Mouse (Mus musculus): Measurements from ENCODE around the gene Dnttip1. TPM values are rescaled to one million over a fixed set of nuclear protein-coding genes. Genes with fewer than 3 reads are reported as not detected.

The Dnttip1 gene
- polyA plus RNA-seq, 2 experiments, result 26.0 to 36.7 TPM

DNA sequence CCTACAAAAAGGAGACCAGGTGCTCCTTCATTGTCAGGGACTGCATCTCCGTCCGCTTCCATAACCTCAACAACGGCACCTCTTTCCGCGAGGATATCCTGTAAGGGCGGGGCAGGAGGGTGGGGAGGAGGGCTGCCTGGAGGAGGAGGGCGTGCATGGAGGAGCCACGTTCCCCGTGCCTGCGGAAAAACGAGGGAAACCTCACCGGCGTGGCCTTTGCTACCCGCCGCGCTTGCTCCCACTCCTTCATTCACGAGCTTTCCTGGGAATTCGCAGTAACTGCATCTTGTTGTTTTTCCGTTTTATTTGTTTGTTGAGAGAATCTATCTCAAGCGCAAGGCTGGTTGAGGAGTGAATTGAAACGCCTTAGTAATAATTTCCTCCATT, 59.5 kb downstream of the Dnttip1 start:
- Histone ChIP-seq H3K27ac (peak overlapping the region; percentile 96), H3K4me2 (ENCODE audit: low read depth) (peak overlapping the region; percentile 77), H3K4me3 (ENCODE audit: insufficient read depth in 1 of 2, low read depth in 2 of 2, low read length in 2 of 2) (peak overlapping the region; percentile 95 to 97), H3K36me3 (replicated peaks; ENCODE audit: control insufficient read depth, insufficient read depth, low read depth) (peaks cover 6% of the 10 kb centered on the region), H3K4me1 (replicated peaks; ENCODE audit: control insufficient read depth in 2 of 2, insufficient read depth in 2 of 2, low read length in 1 of 2) (peaks cover 12 to 13% of the 10 kb centered on the region in 2 experiments), H3K9ac (replicated peaks) (peak overlapping the region; percentile 88), H3K27me3 (ENCODE audit: control insufficient read depth, insufficient read depth, low read length) (no peaks in the 10 kb centered on the region), H3K9me3 (ENCODE audit: control insufficient read depth, low read length) (no peaks in the 10 kb centered on the region)
- ATAC-seq (ENCODE audit: insufficient read depth) (peak; percentile 79), DNase-seq (ENCODE audit: low read depth in 3 of 3, low spot score in 3 of 3) (peak in 1 of 3 experiments; percentile 55)
- TF ChIP-seq CTCF (IDR thresholded peaks at IDR 0.05; ENCODE audit: low read depth) (no peak), EP300 (IDR thresholded peaks at IDR 0.05; ENCODE audit: low read depth) (no peak)
- under 1% methylated on average over 21 of the region's 21 CpGs for WGBS (ENCODE audit: insufficient replicate concordance)

GRCm38 (mm10) chr2:164806614-164807013, 60.8 kb downstream of the Dnttip1 start:
- TF ChIP-seq EP300 (IDR thresholded peaks at IDR 0.05; ENCODE audit: low read depth) (no peak), CTCF (IDR thresholded peaks at IDR 0.05; ENCODE audit: low read depth) (no peak)
- peak overlapping the region; percentile 7 for H3K4me2 ChIP-seq (ENCODE audit: low read depth)
- H3K9ac ChIP-seq (replicated peaks), result no peak overlapping the region
- H3K27ac ChIP-seq, result no peak overlapping the region
- DNase-seq (ENCODE audit: low read depth in 3 of 3, low spot score in 3 of 3), result no peak
- peaks cover 2% of the 10 kb centered on the region; the same call in 1 of the 2 replicates for H3K36me3 ChIP-seq (replicated peaks; ENCODE audit: control insufficient read depth, insufficient read depth, low read depth)
- 67% methylated on average over 7 of the region's 7 CpGs for WGBS (ENCODE audit: insufficient replicate concordance)
- ATAC-seq (ENCODE audit: insufficient read depth), result no peak
- H3K4me1 ChIP-seq (replicated peaks; ENCODE audit: control insufficient read depth in 2 of 2, insufficient read depth in 2 of 2, low read length in 1 of 2), result peaks cover 12 to 13% of the 10 kb centered on the region in 2 experiments
- 0 out of 4 replicates have a peak overlapping the region, but pooled peaks of 1 of the 2 experiments have one; percentile 95 for H3K4me3 ChIP-seq (ENCODE audit: insufficient read depth in 1 of 2, low read depth in 2 of 2, low read length in 2 of 2)
- H3K27me3 ChIP-seq (ENCODE audit: control insufficient read depth, insufficient read depth, low read length), result no peaks in the 10 kb centered on the region
- no peaks in the 10 kb centered on the region for H3K9me3 ChIP-seq (ENCODE audit: control insufficient read depth, low read length)

DNA sequence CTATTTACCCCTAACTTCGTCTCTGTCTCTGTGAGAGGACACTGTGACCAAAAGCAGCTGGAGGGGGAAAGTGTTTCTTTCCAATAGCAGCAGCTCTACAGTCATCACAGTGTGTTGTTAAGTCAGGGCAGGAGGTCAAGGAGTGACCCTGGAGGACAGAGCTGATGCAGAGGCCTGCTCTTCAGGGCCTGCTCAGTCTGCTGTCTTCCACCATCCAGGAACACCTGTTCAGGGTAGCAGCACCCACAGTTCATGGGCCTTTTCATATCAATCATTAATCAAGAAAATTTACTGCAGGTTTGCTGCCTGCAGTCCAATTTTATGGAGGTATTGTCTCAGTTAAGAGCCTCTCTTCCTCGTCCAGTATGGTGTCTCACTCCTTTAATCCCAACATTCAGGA, 67.8 kb downstream of the Dnttip1 start:
- 0 out of 2 replicates have a peak, but pooled peaks cover 2% of the 10 kb centered on the region for H3K36me3 ChIP-seq (replicated peaks; ENCODE audit: control insufficient read depth, insufficient read depth, low read depth)
- TF ChIP-seq EP300 (IDR thresholded peaks at IDR 0.05; ENCODE audit: low read depth) (no peak), CTCF (IDR thresholded peaks at IDR 0.05; ENCODE audit: low read depth) (no peak)
- H3K9ac ChIP-seq (replicated peaks), result no peak overlapping the region
- H3K4me3 ChIP-seq (ENCODE audit: insufficient read depth in 1 of 2, low read depth in 2 of 2, low read length in 2 of 2), result no peak overlapping the region
- ATAC-seq (ENCODE audit: insufficient read depth) (no peak), DNase-seq (ENCODE audit: low read depth in 3 of 3, low spot score in 3 of 3) (no peak)
- H3K27ac ChIP-seq, result no peak overlapping the region
- no peak overlapping the region for H3K4me2 ChIP-seq (ENCODE audit: low read depth)
- H3K27me3 ChIP-seq (ENCODE audit: control insufficient read depth, insufficient read depth, low read length), result no peaks in the 10 kb centered on the region
- H3K9me3 ChIP-seq (ENCODE audit: control insufficient read depth, low read length), result no peaks in the 10 kb centered on the region
- H3K4me1 ChIP-seq (replicated peaks; ENCODE audit: control insufficient read depth in 2 of 2, insufficient read depth in 2 of 2, low read length in 1 of 2), result peaks cover 11 to 15% of the 10 kb centered on the region in 2 experiments
- 68% methylated on average over 2 of the region's 2 CpGs for WGBS (ENCODE audit: insufficient replicate concordance)

- 46% methylated on average over 5 of the region's 5 CpGs for WGBS (ENCODE audit: insufficient replicate concordance)
- peak; percentile 60 for ATAC-seq (ENCODE audit: insufficient read depth)
- peak overlapping the region; percentile 32; the same call in 1 of the 2 replicates for H3K9ac ChIP-seq (replicated peaks)
Observed at GRCm38 (mm10) chr2:164815348-164815747, 69.6 kb downstream of the Dnttip1 start.

GRCm38 (mm10) chr2:164815821-164816220, 70.0 kb downstream of the Dnttip1 start:
- ATAC-seq (ENCODE audit: insufficient read depth), result peak; percentile 79
- H3K9ac ChIP-seq (replicated peaks), result peak overlapping the region; percentile 32; the same call in 1 of the 2 replicates
- no peaks in the 10 kb centered on the region for H3K9me3 ChIP-seq (ENCODE audit: control insufficient read depth, low read length)
- no peaks in the 10 kb centered on the region for H3K27me3 ChIP-seq (ENCODE audit: control insufficient read depth, insufficient read depth, low read length)
- H3K27ac ChIP-seq, result peak overlapping the region; percentile 56
- TF ChIP-seq EP300 (IDR thresholded peaks at IDR 0.05; ENCODE audit: low read depth), result peak; percentile 73
- TF ChIP-seq CTCF (IDR thresholded peaks at IDR 0.05; ENCODE audit: low read depth), result no peak
- H3K4me3 ChIP-seq (ENCODE audit: insufficient read depth in 1 of 2, low read depth in 2 of 2, low read length in 2 of 2), result no peak overlapping the region
- 46% methylated on average over 8 of the region's 8 CpGs for WGBS (ENCODE audit: insufficient replicate concordance)
- H3K36me3 ChIP-seq (replicated peaks; ENCODE audit: control insufficient read depth, insufficient read depth, low read depth), result 0 out of 2 replicates have a peak, but pooled peaks cover 2% of the 10 kb centered on the region
- peaks cover 11 to 15% of the 10 kb centered on the region in 2 experiments for H3K4me1 ChIP-seq (replicated peaks; ENCODE audit: control insufficient read depth in 2 of 2, insufficient read depth in 2 of 2, low read length in 1 of 2)
- peak overlapping the region; percentile 33 for H3K4me2 ChIP-seq (ENCODE audit: low read depth)
- DNase-seq (ENCODE audit: low read depth in 3 of 3, low spot score in 3 of 3), result no peak

More at GRCm38 (mm10) chr2:164815348-164815747, 69.6 kb downstream of the Dnttip1 start:
- no peak for DNase-seq (ENCODE audit: low read depth in 3 of 3, low spot score in 3 of 3)
- Histone ChIP-seq H3K36me3 (replicated peaks; ENCODE audit: control insufficient read depth, insufficient read depth, low read depth) (no peaks in the 10 kb centered on the region), H3K4me1 (replicated peaks; ENCODE audit: control insufficient read depth in 2 of 2, insufficient read depth in 2 of 2, low read length in 1 of 2) (peaks cover 11 to 15% of the 10 kb centered on the region in 2 experiments), H3K4me2 (ENCODE audit: low read depth) (peak overlapping the region; percentile 33), H3K9me3 (ENCODE audit: control insufficient read depth, low read length) (no peaks in the 10 kb centered on the region), H3K27ac (peak overlapping the region; percentile 56), H3K4me3 (ENCODE audit: insufficient read depth in 1 of 2, low read depth in 2 of 2, low read length in 2 of 2) (no peak overlapping the region), H3K27me3 (ENCODE audit: control insufficient read depth, insufficient read depth, low read length) (no peaks in the 10 kb centered on the region)
- TF ChIP-seq CTCF (IDR thresholded peaks at IDR 0.05; ENCODE audit: low read depth) (no peak), EP300 (IDR thresholded peaks at IDR 0.05; ENCODE audit: low read depth) (no peak)

Data from liver, embryonic 14.5 days (tissue).